Mouse (Mus musculus): ENCODE data around the gene Dlg5.

The Dlg5 gene

DNA sequence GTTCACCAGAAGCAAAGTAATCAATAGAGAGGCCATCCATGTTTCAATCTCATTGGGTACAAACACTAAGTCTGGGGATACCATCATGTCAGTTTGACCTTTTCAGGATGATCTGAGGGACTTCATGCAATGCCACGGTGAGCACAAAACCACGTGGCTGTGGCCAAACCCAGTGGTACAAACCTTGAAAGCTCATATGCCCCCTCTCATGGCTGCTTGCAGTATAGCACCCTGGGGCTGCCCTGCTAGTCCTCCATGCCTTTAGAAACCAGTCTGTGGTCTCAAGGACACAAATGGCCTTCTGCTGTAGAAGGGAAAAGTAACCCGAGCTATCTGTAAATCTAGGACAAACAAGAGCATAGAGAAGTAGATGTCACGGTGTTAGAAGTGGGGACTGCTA lies 113.6 kb downstream of the Dlg5 start:
- no peak for DNase-seq (ENCODE audit: low read depth, low spot score)

DNA sequence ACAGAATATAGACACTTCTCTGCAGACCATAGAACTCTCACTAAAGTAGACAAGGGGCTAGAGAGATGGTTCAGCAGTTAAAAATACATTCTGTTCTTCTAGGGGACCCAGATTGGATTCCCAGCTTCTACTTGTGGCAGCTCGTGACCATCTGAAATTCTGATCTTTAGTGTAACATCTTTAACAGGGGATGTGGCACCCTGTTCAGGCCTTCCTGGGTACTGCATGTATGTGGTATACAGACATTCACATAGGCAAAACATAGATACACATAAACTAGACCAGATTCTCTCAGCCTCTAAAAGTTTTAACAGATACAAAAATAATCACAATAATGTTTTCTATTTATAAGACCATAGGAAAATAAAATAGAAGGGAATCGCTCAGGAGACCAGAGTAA lies 120.7 kb downstream of the Dlg5 start:
- no peak for DNase-seq (ENCODE audit: low read depth, low spot score)

DNA sequence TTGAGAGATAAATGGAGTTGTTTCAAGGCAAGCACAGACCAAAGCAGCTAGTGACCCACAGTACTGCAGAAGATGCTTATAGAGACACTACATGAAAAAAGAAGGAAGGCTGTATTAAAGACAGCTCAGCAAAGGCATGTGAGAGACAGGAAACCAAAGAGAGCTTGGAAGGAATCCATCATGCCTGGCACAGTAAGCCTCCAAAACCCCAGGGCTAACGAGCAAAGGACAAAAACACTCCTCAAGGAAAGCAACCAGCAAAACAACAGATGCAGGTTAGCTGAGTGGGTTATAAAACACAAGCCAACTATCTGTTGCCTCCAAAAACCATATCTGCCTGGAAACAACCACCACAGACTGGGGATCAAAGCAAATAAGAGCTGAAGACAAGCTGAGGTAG lies 121.5 kb downstream of the Dlg5 start:
- DNase-seq (ENCODE audit: low read depth, low spot score): no peak

DNA sequence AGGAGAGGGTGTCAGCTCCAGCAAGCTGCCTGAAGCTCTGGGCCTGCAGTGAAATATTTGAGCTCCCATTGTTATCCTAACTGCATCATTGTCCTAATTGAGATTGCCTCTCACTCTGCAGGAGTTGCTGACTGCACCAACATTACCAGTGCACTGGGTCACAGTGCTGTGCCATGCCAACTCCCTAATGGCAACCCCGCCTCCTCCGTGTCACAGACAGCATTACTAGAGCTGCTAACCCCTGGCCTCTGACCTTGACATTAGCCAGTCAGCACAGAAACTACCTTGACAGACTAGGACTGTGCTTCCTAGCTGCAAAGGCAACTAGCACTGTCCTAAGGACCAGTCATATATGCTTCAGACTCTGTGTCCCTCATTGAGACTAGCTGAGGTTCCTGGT lies 139.0 kb downstream of the Dlg5 start:
- no peak for DNase-seq (ENCODE audit: low read depth, low spot score)

DNA sequence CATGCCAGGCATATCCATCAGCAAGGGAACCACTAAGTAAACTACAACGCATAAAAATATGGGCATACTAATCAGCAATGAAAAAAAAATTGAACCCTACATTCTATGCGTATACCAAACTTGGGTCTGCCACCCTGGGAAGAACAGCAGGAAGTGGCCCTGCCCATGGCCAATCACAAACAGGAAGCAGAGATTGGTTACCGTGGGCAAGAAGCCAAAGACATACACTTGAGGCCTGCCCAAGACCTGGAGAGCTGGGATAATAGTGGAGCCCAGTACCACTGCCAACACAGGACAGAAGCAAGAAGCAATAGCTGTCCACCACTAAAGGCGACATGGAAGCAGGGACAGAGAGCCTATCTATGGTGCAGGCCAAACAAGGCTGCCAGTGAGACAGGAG lies 146.9 kb downstream of the Dlg5 start:
- DNase-seq (ENCODE audit: low read depth, low spot score): no peak

DNA sequence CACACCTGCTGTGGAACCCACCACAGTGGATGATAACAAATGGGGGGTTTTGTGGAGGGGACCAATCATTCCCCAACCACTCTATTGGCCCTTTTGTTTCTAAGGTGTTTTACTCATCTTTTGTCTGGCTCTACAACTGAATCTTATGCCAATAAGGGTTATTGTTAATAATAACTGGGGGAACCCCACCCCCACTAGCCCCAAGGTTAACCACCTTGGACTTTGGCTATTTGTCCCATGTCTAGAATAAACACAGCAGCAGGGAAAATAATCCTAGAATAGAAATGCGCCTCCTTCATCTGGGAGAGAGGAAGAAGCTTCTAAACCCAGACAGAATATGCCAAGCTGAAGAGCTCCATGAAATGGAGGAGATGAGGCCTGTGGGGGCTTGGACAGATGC lies 151.1 kb downstream of the Dlg5 start:
- no peak for DNase-seq (ENCODE audit: low read depth, low spot score)

DNA sequence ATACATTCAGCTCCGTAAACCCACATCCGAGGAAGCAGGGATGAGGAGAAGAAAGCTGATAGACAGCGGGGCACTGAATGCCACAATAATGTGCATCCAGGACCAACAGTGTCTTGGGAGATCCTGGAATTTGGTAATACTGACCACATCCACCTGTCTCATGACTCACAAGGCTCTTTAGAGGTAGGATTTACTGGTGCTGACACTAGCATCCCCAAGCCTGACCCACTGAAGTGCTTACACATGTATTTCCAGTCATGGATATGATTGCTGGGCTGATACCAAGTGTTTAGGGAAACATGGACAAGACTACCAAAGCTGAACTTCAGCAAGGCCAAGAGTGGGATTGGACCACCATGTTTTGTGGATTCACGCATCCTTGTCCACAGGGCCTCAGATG lies 152.5 kb downstream of the Dlg5 start:
- no peak for DNase-seq (ENCODE audit: low read depth, low spot score)

DNA sequence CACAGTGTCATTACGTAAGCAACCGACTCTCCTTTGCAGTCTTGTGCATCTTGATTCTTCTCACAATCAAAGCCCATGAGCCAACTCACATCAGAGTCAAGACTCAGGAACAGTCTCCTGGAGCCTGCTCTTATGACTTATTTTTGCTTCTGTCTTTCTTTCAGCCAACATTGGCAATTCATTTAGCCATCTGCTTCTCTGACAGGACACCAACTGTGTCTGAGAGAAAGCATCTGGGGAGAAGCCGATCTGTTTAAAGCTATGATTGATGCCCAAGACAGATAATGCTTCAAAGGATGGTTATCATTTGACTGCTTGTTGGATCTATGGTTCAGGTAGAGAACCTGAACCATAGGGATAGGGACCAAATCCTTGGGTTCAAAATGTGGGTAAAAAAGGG lies 153.3 kb downstream of the Dlg5 start:
- DNase-seq (ENCODE audit: low read depth, low spot score): no peak

DNA sequence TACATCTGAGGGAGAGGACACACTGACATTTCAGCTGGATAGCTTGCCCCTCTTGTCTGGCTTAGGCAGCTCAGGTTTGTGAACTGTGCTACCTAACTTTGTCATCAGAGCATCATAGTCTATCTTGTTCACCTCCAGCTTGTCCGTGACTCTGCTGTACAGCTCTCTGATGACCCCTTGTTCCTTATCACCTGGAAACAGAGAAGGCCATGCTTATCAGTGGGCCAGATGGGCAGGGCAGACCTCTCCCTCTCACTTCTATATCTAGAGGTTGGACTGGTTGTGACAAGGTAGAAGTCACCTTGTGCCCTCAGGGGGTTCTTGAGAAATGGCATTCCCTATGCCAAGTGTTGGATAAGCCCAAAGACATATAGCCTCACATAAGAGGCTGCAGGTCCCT lies 154.9 kb downstream of the Dlg5 start:
- no peak for DNase-seq (ENCODE audit: low read depth, low spot score)

DNA sequence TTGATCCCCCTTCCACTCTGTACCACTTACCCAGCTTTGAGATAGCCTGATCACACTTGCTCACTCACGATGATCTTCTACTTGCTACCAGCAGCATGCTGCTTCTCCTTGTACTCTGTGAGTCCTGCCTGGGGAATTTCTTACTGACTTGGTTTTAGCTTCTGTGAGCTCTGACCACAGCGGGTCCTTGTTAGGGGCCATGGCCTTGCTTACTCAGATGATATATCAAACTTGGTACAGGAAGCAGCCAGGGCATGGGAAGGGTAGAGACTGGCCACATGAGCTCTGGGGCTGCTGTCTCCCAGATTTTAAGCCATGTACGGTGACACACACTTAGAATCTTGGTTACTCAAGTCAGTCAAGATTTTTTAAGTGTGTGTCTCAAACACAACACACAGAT lies 156.5 kb downstream of the Dlg5 start:
- no peak for DNase-seq (ENCODE audit: low read depth, low spot score)

DNA sequence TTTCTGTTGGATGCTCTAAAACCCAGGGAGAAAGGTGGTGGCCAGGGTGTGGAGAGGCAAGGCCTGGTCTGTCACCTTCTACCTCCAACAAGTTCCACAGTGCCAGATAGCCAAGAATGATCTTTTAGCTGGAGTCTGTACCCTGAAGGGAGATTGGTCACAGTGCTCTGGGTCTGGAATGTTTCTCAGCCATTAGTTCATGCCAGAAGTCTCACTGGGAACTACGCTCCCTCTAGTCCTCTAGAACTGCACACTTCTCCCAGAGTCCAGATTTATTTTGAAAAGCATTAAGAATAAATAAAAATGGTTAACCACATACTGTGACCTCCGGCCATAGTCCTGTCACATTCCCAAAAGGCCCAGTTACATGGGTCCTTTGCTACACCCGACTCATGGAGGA lies 158.3 kb downstream of the Dlg5 start:
- DNase-seq (ENCODE audit: low read depth, low spot score): no peak

DNA sequence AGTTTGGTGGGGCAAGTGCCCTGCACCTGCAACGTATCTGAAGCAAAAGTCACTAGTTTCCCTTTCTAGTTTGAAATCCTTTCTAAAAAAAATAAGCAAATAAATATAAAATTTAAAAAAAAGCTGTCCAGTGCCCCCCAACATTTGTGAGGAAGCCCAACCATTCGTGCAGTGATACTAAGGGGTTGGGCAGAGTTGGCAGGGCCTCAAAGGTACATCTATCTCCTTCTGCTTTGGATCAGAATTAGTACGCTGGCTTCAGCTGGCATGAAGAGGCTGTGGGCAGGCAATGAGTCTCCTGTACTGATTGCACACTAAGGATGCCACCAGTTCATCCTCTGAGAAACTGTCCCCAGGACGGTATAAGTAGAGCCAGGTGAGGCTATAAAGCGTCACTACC lies 159.2 kb downstream of the Dlg5 start:
- no peak for DNase-seq (ENCODE audit: low read depth, low spot score)

Data from retina, adult 2 months (tissue).